Mouse (Mus musculus) G1E (cell line): Measurements from ENCODE around the gene Slc29a2. TPM values are rescaled to one million over a fixed set of nuclear protein-coding genes. Genes with fewer than 3 reads are reported as not detected.

ENCODE experiments used
- ATAC-seq: 2 replicates; pipeline ENCODE4 v1.8.0; 2016; ENCODE audit warnings: mild to moderate bottlenecking; ENCODE audit not compliant: insufficient number of reproducible peaks, poor library complexity, low FRiP score, severe bottlenecking; ENCODE audit errors: extremely low read depth
- DNase-seq: peaks from one replicate; pipeline ENCODE4 v3.0.0; 2012; ENCODE audit warnings: low spot score
- H3K27me3 ChIP-seq: 2 replicates; pipeline ENCODE4 v1.6.1; 2012; ENCODE audit warnings: mild to moderate bottlenecking, low read length, inconsistent platforms; ENCODE audit not compliant: insufficient read depth
- H3K36me3 ChIP-seq: replicated peaks from 2 replicates; pipeline ENCODE3; 2012; ENCODE audit warnings: mild to moderate bottlenecking, inconsistent platforms
- H3K4me1 ChIP-seq: 2 replicates; pipeline ENCODE4 v1.6.1; 2012; ENCODE audit warnings: low read depth, low read length, inconsistent platforms, mixed read lengths; ENCODE audit not compliant: insufficient read depth
- H3K4me3 ChIP-seq: 2 replicates; pipeline ENCODE4 v1.5.1; 2012; ENCODE audit warnings: low read depth, mild to moderate bottlenecking, inconsistent platforms, low read length, moderate library complexity, mixed read lengths
- H3K9me3 ChIP-seq: replicated peaks from 2 replicates; pipeline ENCODE4 v1.6.1; 2012; ENCODE audit warnings: inconsistent platforms
- CTCF ChIP-seq: IDR thresholded peaks from 2 replicates; pipeline ENCODE4 v1.5.1; 2012; ENCODE audit warnings: low read depth, low read length, inconsistent platforms, mixed read lengths
- GATA1 ChIP-seq: IDR thresholded peaks from 2 replicates; pipeline ENCODE4 v1.6.1; 2012; ENCODE audit warnings: borderline replicate concordance, low read length, inconsistent platforms, mixed read lengths
- GATA2 ChIP-seq: IDR thresholded peaks from 2 replicates; pipeline ENCODE4 v1.6.1; 2012; ENCODE audit warnings: low read depth, low read length, inconsistent platforms, borderline replicate concordance
- POLR2AphosphoS5 ChIP-seq: IDR thresholded peaks from 2 replicates; pipeline ENCODE4 v1.6.1; 2012; ENCODE audit warnings: low read depth, low read length, inconsistent platforms; ENCODE audit not compliant: insufficient replicate concordance
- TAL1 ChIP-seq: conservative IDR thresholded peaks from 2 replicates; pipeline ENCODE4 v1.6.1; 2012; ENCODE audit warnings: low read depth, low read length, inconsistent platforms, mixed read lengths
- polyA plus RNA-seq: library from polyadenylated mRNA; stranded (reverse); fragments of >175 nt; gene quantifications from 2 replicates; pipeline ENCODE4 v1.2.3, GENCODE M21; 2012
- total RNA-seq, 2 experiments: library from RNA; stranded (forward) in 1 of 2; stranded (reverse) in 1 of 2; fragments of 200-1000 nt in 1 of 2; fragments of >200 nt in 1 of 2; fragmentation: Nextera tagmentation in 1 of 2; gene quantifications; 2 replicates each; pipeline ENCODE4 v1.2.3; 2014 to 2017

Gene Slc29a2
- total RNA-seq (2014; fragmentation: Nextera tagmentation) (4.3 and 5.8 TPM in 2 replicates), total RNA-seq (2017) (1.7 and 1.8 TPM in 2 replicates), polyA plus RNA-seq (5.5 and 5.9 TPM in 2 replicates)

GRCm38 (mm10) chr19:5023621-5024479, at the start of gene Slc29a2:
Slc29a2 (plus strand) TSS chr19:5023860.
- no peak for TF ChIP-seq TAL1
- TF ChIP-seq GATA2: no peak
- TF ChIP-seq POLR2AphosphoS5: no peak
- no peak for TF ChIP-seq CTCF
- no peak for TF ChIP-seq GATA1
- DNase-seq (peak; percentile 95), ATAC-seq (peak; percentile 83)
- Histone ChIP-seq H3K4me3 (peak within 1 kb of the TSS; percentile 84), H3K9me3 (no peaks in the 10 kb centered on the region), H3K27me3 (peaks cover under 1% of the 10 kb centered on the region), H3K36me3 (peaks cover 34% of the 10 kb centered on the region), H3K4me1 (peaks cover 28% of the 10 kb centered on the region)

- Histone ChIP-seq H3K27me3 (peaks cover 2% of the 10 kb centered on the region; the same call in 1 of the 2 replicates), H3K9me3 (no peaks in the 10 kb centered on the region), H3K36me3 (no peaks in the 10 kb centered on the region), H3K4me1 (no peaks in the 10 kb centered on the region), H3K4me3 (no peak overlapping the region)
- TF ChIP-seq CTCF: peak; percentile 71
- no peak for TF ChIP-seq GATA2
- DNase-seq: no peak
- ATAC-seq: no peak
Observed at GRCm38 (mm10) chr19:4981767-4982166, 41.9 kb upstream of the Slc29a2 start.

GRCm38 (mm10) chr19:4989013-4989412, 34.6 kb upstream of the Slc29a2 start:
- H3K4me3 ChIP-seq: no peak overlapping the region
- no peaks in the 10 kb centered on the region for H3K4me1 ChIP-seq
- DNase-seq: peak; percentile 76
- H3K36me3 ChIP-seq: no peaks in the 10 kb centered on the region
- H3K9me3 ChIP-seq: 0 out of 2 replicates have a peak, but pooled peaks cover 3% of the 10 kb centered on the region
- H3K27me3 ChIP-seq: peaks cover 3% of the 10 kb centered on the region; the same call in 1 of the 2 replicates
- TF ChIP-seq GATA1 (no peak), GATA2 (no peak), CTCF (no peak), POLR2AphosphoS5 (no peak), TAL1 (no peak)
- no peak for ATAC-seq

GRCm38 (mm10) chr19:4989434-4990255, 34.0 kb upstream of the Slc29a2 start:
- H3K27me3 ChIP-seq: peaks cover 3% of the 10 kb centered on the region; the same call in 1 of the 2 replicates
- H3K36me3 ChIP-seq: no peaks in the 10 kb centered on the region
- ATAC-seq (no peak), DNase-seq (no peak)
- 0 out of 2 replicates have a peak, but pooled peaks cover 3% of the 10 kb centered on the region for H3K9me3 ChIP-seq
- H3K4me3 ChIP-seq: no peak overlapping the region
- H3K4me1 ChIP-seq: no peaks in the 10 kb centered on the region
- TF ChIP-seq CTCF (no peak), GATA1 (no peak), TAL1 (no peak), GATA2 (no peak), POLR2AphosphoS5 (no peak)

- ATAC-seq (no peak), DNase-seq (no peak)
- Histone ChIP-seq H3K36me3 (no peaks in the 10 kb centered on the region), H3K4me1 (no peaks in the 10 kb centered on the region), H3K9me3 (0 out of 2 replicates have a peak, but pooled peaks cover 3% of the 10 kb centered on the region), H3K4me3 (no peak within 1 kb of the TSS), H3K27me3 (peaks cover 3% of the 10 kb centered on the region; the same call in 1 of the 2 replicates)
- TF ChIP-seq TAL1 (no peak), POLR2AphosphoS5 (no peak), GATA1 (no peak), GATA2 (no peak), CTCF (no peak)
Observed at GRCm38 (mm10) chr19:4990256-4990625, 33.4 kb upstream of the Slc29a2 start, which contains the start of gene Npas4. Npas4 (minus strand) TSS chr19:4990316.

- Histone ChIP-seq H3K27me3 (peaks cover 3% of the 10 kb centered on the region; the same call in 1 of the 2 replicates), H3K4me3 (no peak overlapping the region), H3K4me1 (no peaks in the 10 kb centered on the region), H3K36me3 (no peaks in the 10 kb centered on the region), H3K9me3 (0 out of 2 replicates have a peak, but pooled peaks cover 3% of the 10 kb centered on the region)
- DNase-seq: no peak
- no peak for TF ChIP-seq GATA1
- TF ChIP-seq POLR2AphosphoS5: no peak
- no peak for TF ChIP-seq GATA2
- no peak for TF ChIP-seq TAL1
- TF ChIP-seq CTCF: no peak
- no peak for ATAC-seq
Observed at GRCm38 (mm10) chr19:4990716-4991115, 32.9 kb upstream of the Slc29a2 start.
